Mouse (Mus musculus) liver, postnatal 0 days (tissue): ENCODE results near the gene Pecam1.

Source experiments
- CTCF ChIP-seq: sonication (generic); IDR thresholded peaks from 2 replicates; pipeline ENCODE4 v1.5.1; 2016; ENCODE audit warnings: antibody characterized with exemption, low read depth
- EP300 ChIP-seq: IDR thresholded peaks from 2 replicates; pipeline ENCODE4 v1.6.1; 2016; ENCODE audit warnings: antibody characterized with exemption, low read depth, mild to moderate bottlenecking

- TF ChIP-seq CTCF: no peak
- TF ChIP-seq EP300: no peak
Measured at GRCm38 (mm10) chr11:106755583-106755982, 5.2 kb upstream of the Pecam1 start.
